Mouse (Mus musculus) kidney, postnatal 4 days (tissue): ENCODE data around the gene Zfp949.
A peak's percentile ranks its signal among the peaks of the same experiment; 100 is the strongest.
"Not testable (repeated sequence)": the region's sequence is repeated elsewhere in the genome, so short reads cannot be mapped to it uniquely, and the experiment has no call there.

Source experiments
- DNase-seq, 2 experiments: peaks; one replicate each; pipeline ENCODE4 v3.0.0; 2021; ENCODE audit warnings: mixed read lengths in 2 of 2

The Zfp949 gene

DNA sequence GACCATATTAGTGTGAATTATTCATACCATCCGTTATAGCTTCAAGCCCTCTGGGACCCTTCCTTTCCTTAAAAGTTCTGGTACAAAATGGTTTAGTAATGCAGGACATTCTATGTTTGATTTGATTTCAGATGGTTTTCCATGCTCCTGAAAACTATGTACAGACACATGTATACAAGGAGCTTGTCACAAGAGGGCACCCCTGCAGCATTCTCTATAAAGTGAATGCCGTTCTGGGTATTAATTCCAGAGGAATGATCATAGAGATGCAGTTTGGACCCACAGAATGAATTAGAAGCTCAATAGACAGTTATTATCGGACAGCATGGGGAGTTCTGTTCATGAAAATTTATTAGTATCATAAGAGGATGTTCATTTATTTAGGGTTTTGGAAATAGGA lies 2.3 kb upstream of the Zfp949 start:
- peak; percentile 53 to 63 for DNase-seq

DNA sequence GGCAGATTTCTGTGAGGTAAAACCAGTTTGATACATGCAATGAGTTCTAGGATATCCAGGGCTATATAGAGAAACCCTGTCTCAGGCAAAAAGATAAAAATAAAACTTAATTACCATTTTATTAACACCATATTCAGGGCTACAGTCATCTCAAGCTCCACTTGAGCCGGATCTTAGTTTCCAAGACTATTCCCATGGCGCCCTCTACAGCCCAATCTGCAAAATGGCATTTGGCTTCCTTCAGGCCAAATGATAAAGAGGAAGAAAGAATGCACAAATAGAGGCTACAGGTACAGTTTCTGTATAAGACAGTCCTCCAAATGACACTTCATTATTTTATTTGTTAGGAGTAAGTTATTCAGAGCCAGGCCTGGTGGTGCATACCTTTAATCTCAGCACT lies 1.7 kb upstream of the Zfp949 start:
- peak; percentile 43 to 50 for DNase-seq

- no peak for DNase-seq
Measured at GRCm38 (mm10) chr9:88546657-88547056, 1.2 kb upstream of the Zfp949 start.

- DNase-seq = peak; percentile 23 to 55
Measured at GRCm38 (mm10) chr9:88547270-88547669, 550 bp upstream of the Zfp949 start.

DNA sequence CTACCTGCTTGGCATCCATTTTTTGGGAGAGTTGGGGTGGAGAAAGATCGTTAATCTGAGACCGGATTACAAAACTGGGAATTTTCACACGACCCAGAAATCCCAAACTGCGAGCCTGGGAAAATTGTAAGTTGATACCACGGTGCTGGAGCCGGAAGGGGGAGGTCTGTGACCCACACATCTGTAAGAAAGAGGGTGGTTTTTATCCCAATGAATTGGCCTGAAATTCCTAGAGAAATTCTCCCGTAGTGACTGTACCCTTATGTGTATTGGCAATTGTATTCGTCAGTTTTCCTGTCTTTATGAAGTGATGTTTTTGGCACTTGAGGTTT lies 760 bp downstream of the Zfp949 start:
- DNase-seq = no peak

DNA sequence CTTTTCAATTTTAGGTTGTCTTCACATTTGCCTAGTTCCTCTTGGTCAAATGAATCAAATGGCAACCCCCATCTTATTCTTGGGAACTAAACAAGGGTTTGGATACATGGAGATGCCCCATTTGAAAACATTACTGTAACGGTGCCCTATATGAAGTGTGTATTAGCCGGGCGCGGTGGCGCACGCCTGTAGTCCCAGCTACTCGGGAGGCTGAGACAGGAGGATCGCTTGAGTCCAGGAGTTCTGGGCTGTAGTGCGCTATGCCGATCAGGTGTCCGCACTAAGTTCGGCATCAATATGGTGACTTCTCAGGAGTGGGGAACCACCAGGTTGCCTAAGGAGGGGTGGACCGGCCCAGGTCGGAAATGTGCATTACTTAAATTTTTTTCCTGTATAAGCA lies 5.3 kb downstream of the Zfp949 start:
- DNase-seq = no peak

GRCm38 (mm10) chr9:88558146-88558545 lies 10.3 kb downstream of the Zfp949 start:
- no peak for DNase-seq

GRCm38 (mm10) chr9:88561476-88561875 lies 13.7 kb downstream of the Zfp949 start:
- not testable (repeated sequence) for DNase-seq

DNA sequence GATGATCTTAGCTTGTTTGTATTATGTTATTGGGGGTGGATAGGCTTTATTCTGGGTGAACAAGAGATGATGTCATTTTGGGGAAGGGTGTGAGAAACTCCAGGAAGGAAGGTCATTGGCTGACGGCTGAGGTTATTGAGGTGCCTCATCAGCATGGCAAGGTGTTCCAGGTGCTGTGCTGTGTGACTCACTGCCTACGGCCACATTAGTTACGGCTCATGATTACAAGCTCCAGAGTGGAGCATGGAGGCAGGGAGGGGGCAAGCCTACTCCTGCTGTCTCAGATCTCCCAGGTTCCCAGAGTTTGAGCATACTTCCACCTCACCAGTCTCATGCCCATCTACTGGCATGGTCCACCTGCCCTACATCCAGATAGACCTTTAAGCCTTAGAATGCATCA lies 22.7 kb downstream of the Zfp949 start:
- not testable (repeated sequence) for DNase-seq

DNA sequence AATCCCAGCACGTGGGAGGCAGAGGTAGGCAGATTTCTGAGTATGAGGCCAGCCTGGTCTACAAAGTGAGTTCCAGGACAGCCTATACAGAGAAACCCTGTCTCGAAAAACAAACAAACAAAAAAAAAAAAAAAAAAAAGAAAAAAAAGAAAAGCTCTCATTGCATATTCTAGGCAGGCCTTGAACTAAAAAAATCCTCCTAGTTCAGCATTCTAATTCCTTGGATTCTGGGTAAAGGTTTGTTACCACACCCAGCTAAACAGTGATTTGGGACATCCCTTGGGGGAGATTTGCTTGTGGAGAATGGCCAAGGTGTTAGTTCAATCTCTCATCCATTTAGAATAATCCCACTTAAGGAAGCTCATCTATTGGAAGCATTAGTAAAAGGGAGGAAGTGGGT lies 32.8 kb downstream of the Zfp949 start, which contains the start of gene Trim43a:
Trim43a (plus strand) TSS at position 301 of the 400 bp plus-strand sequence.
- not testable (repeated sequence) for DNase-seq

DNA sequence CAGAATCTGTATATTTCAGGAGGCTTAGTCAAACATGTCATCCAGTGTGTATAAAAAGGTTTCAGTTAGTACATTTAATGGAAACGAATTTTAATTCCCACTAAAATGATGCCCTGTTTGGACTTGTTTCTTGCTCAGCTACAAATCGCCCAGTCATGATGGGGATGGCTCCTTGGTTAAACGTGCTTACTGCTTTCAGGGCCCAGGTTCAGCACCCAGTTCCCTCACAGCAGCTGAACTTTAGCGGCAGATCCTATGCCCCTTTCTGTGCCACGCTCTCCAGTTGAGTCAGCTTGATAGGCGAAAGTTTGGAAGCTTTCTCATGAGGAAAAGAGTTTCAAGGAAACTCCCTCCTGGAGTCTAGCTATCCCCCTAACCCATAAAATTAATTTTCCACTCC lies 45.9 kb downstream of the Zfp949 start:
- peak in 1 of 2 experiments; percentile 6 for DNase-seq

DNA sequence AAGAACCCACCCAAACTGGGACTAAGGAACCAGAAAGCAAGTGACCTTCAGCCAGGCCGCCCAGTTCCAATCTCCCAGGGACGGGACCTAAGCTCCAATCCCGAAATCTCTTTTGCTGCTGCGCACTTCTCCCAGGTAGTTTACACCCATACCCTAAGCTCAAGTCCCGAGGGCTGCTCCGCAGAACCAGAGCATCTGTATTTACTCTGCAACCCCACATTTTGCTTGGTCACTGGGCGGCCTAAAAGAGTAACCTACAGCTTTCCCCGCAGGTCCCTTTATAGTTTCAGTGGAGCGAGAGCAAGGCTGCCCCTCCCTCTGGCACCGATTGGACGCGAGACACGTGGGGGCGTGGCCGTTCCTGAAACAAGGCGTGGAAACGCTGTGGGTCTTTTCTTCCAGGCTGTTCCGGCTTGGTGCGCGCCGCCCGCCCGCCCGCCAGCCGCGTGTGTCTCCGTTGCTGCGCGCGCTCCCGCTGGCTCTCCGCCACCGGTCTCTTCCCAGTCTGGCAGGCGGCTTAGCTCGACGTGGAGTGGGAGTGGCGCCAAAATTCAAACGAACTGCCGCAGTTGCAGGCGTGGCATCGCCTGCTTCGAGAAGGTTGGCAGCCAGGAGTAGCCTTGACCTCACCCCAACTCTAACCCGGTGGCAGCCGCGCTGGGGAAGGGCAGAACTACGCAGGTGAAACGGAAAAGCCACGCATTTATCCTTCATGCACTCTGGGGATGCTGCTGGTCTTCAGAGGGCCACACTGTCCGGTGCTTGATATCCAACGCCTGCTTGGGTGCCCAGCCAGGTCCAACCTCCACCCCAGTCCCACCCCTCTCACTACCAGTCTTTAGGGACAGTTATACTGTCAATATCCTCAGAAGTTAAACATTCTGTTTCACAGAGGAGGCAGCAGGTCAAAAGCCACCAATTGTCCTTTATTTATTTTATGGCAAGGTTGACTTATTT lies 51.7 kb downstream of the Zfp949 start:
- peak; percentile 100 for DNase-seq
